Mouse (Mus musculus) adipose tissue, adult 10 weeks (tissue): ENCODE measurements around the gene Olfr878. TPM values are rescaled to one million over a fixed set of nuclear protein-coding genes. Genes with fewer than 3 reads are reported as not detected.

Source experiments
- polyA plus RNA-seq: library from polyadenylated mRNA; stranded (reverse); fragments of 350-450 nt; fragmentation: Illumina TruSeq; extraction: RNeasy Lipid Tissue Mini Kit (QIAGEN cat#74804); gene quantifications from one replicate; pipeline ENCODE4 v1.2.3, GENCODE M21; 2014; ENCODE audit warnings: low read depth, low replicate concordance

Olfr878 gene
- polyA plus RNA-seq: not detected

GRCm38 (mm10) chr9:37917540-37917939 is at the start of gene Olfr878:
Gene Olfr878 (plus strand): TSS chr9:37917840.

GRCm38 (mm10) chr9:37896661-37897060 is 21.0 kb upstream of the Olfr878 start, which contains the start of gene Olfr145:
Gene Olfr145 (plus strand): TSS chr9:37896724.

Other genes starting within 250 kb of the Olfr878 start
- not detected for gene Panx3, start 248.6 kb upstream of the Olfr878 start, polyA plus RNA-seq
- not detected for gene Olfr160, start 201.6 kb upstream of the Olfr878 start, polyA plus RNA-seq
- gene Olfr874, start 172.7 kb upstream of the Olfr878 start, polyA plus RNA-seq: not detected
- not detected for gene Olfr875, start 146.0 kb upstream of the Olfr878 start, polyA plus RNA-seq
- gene Olfr876, start 114.8 kb upstream of the Olfr878 start, polyA plus RNA-seq: not detected
- gene Olfr877, start 63.6 kb upstream of the Olfr878 start, polyA plus RNA-seq: not detected
- gene Olfr145, start 21.1 kb upstream of the Olfr878 start, polyA plus RNA-seq: not detected
- gene Olfr881, start 74.0 kb downstream of the Olfr878 start, polyA plus RNA-seq: not detected
- gene Olfr883, start 108.0 kb downstream of the Olfr878 start, polyA plus RNA-seq: not detected
- not detected for gene Olfr884, start 128.7 kb downstream of the Olfr878 start, polyA plus RNA-seq
- not detected for gene Olfr885, start 143.5 kb downstream of the Olfr878 start, polyA plus RNA-seq
- not detected for gene Olfr887, start 166.2 kb downstream of the Olfr878 start, polyA plus RNA-seq
- gene Olfr888, start 190.3 kb downstream of the Olfr878 start, polyA plus RNA-seq: not detected
- gene Olfr889, start 197.4 kb downstream of the Olfr878 start, polyA plus RNA-seq: not detected
- not detected for gene Olfr890, start 224.7 kb downstream of the Olfr878 start, polyA plus RNA-seq